Mouse (Mus musculus): ENCODE results near the gene Irs4.

The Irs4 gene

GRCm38 (mm10) chrX:141724937-141725918, at the start of gene Irs4:
Gene Irs4 (minus strand): TSS chrX:141725263.
- no peak for DNase-seq (ENCODE audit: low read depth)

- DNase-seq (ENCODE audit: low read depth) = no peak
Observed at GRCm38 (mm10) chrX:141750360-141750759, 25.3 kb upstream of the Irs4 start.

GRCm38 (mm10) chrX:141729570-141729969, 4.5 kb upstream of the Irs4 start:
- DNase-seq (ENCODE audit: low read depth) = no peak

GRCm38 (mm10) chrX:141724391-141724891, 622 bp downstream of the Irs4 start:
- DNase-seq (ENCODE audit: low read depth) = no peak

GRCm38 (mm10) chrX:141723936-141724335, 1.1 kb downstream of the Irs4 start:
- DNase-seq (ENCODE audit: low read depth) = no peak

GRCm38 (mm10) chrX:141721725-141722124, 3.3 kb downstream of the Irs4 start:
- no peak for DNase-seq (ENCODE audit: low read depth)

All from 416B (cell line).